Mouse (Mus musculus): ENCODE measurements at regions not wholly inside any gene's neighbourhood (a gene's known extent, or its start where the extent isn't known, plus 50 kb on each side); places are given as distances from the start of the nearest gene placed in this dataset.

- no peak for TF ChIP-seq POLR2A (IDR thresholded peaks at IDR 0.05; ENCODE audit: extremely low read depth, insufficient read depth, low read length)
- TF ChIP-seq CTCF (IDR thresholded peaks at IDR 0.05; ENCODE audit: low read depth, low read length) = no peak
These were observed 192.0 kb downstream of the Ube2e3 start for GRCm38 (mm10) chr2:79059944-79060238.
